Mouse (Mus musculus) layer of hippocampus, postnatal 25 days (tissue): ENCODE results near the gene Psma4. TPM values are rescaled to one million over a fixed set of nuclear protein-coding genes. Genes with fewer than 3 reads are reported as not detected.

ENCODE experiments used
- DNase-seq, 2 experiments: peaks; one replicate each; pipeline ENCODE4 v3.0.0; 2022; ENCODE audit warnings: mixed read lengths in 2 of 2, low spot score in 1 of 2; ENCODE audit errors: extremely low spot score in 1 of 2
- total RNA-seq, 2 experiments: library from RNA; stranded (reverse); gene quantifications; 2 replicates each; pipeline ENCODE4 v1.2.3; 2021

The Psma4 gene
- total RNA-seq, 2 experiments from 2014 or later = 130 to 137 TPM

DNA sequence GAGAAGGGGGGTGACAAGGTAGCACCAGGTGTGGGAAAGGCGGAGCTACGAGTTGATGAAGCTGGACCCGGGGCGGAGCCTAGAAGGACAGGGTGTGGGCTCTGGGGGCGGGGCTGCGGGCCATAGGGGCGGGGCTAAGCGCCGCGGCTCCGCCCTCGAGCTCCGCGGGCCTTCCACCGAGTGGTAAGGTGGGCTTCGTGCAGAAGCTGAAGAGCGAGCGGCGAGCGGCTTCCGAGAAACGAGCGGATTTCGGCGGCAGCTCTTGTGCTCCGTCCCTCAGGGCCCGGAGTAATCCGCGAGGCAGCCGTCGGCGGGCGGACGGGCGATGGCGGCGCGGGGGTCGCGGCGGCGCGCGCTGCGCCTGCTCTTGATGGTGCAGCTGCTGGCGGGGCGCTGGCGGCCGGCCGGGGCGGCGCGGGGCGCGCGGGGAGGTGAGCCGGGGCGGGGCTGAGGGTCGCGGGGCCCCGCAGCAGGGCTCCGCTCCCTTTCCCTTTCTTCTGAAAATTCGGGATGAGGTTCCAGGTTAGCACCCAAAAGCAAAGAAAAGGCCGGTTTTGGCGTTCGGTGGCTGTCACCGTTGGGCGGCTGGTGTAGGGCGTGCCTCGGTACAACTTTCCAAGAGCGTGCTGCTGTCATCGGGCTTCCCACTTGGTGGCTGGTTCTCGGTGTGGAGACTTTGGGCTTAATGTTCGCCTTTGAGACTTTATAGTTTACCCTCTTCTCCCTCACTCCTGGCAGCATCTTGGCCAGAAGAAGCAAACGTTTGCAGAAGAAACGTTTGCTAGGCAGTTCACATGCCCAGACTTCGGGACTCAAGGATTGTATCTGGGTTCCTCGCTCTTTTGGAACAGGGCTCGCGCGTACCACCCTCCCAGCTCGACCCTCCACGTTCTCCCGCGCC is 31.0 kb downstream of the Psma4 start:
- DNase-seq = peak; percentile 14 to 17

DNA sequence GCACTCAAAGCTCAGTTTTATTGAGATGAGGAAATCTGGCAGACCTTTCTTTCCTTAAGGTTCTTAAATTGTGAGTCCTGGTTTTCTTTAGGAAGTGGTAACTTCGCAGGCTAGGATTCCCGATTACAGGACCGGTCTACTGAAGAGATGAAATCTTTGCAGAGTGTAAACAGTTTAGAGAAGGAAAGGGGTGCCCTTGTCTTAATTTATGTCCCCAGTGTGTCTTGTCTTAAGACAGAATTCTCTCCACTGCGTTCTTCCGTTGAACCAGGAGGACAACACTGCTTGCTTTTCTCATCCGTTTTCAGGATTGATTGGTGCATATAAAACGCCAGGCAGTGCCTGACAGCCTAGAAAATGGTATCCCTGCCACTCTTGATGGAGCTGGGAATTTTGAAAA is 31.8 kb downstream of the Psma4 start:
- no peak for DNase-seq

DNA sequence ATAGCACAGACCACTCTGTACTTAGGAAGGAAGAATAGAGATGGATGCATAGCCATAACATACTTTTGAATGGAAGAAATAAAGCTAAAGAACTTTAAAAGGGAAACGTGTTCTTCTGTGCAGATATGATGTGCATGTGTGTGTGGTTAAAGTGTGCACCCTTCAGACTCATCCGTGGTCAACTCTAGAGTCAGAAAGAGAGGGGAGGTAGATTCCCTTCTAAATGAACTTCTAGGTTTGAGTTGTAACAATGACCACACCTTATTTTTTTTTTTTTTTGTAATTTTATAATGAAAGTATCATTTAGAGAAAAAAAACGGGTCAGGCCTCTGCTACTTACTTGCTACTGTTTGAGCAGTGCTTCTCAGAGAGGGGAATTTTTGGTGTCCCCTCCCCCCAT is 39.8 kb downstream of the Psma4 start:
- no peak for DNase-seq

DNA sequence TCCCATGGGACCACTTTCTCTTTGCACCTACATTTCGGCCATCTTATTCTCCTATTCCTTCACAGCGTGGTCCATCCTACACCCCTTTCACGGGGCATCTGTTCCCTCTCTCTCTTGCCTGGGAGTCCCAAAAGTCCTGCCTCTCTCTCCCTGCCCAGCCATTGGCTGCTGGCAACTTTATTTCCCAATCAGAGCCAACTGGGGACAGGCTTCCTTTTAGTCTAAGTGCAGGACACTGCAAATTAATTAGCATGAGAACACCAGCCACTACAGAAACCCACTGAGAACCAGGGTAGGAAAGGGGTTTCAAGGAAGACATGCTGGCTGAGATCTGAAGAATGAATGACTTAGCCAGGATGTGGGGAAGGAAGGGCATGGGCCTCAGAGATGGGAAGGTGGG is 43.8 kb downstream of the Psma4 start:
- no peak for DNase-seq

DNA sequence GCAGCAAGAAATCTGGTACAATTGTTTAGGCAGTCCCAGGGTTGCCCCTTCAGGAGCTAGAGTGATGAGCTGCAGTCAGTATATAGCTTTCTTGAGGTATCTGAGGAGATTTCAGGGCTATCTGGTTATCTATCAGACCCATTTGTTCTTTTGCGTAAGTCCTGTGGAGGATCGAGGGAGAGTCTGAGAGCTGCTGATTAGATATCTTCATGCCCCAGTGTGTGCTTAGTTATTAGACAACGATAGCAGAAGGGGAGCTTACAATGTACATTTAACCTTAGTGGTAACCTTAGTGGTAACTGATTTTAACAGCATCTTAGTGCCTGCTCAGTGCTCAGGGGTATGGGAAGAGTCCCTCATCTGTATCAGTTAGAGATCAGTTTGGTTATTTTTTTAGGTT is 45.1 kb downstream of the Psma4 start:
- no peak for DNase-seq

DNA sequence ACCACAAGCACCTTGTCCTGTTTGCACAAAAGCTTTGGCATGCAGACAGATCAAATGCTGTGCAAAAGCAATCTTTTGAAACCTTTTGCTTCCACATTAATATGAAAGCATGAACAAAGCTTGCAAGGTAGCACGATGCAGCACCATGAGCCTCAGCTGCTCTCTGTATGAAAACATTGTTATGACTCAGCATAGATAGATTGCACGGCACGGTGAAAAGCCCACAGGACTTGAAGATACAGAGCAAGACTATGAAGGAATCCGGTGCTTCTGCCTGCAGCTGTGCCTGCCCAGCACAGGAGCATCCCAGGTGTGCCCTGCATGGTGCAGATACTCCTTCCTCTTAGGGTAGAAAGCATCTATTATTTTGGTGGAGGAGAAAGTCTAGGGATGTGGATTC is 53.0 kb downstream of the Psma4 start:
- DNase-seq = no peak

Other genes starting within 250 kb of the Psma4 start
- gene Wdr61, start 216.3 kb upstream of the Psma4 start, total RNA-seq = 10 to 100 TPM; 57.7 to 61.0 TPM
- gene Crabp1, start 186.0 kb upstream of the Psma4 start, total RNA-seq = 1 to 10 TPM; 1.3 to 1.7 TPM
- gene Ireb2, start 87.0 kb upstream of the Psma4 start, total RNA-seq = 10 to 100 TPM; 48.9 to 54.1 TPM
- gene Hykk, start 33.5 kb upstream of the Psma4 start, total RNA-seq = 1 to 10 TPM; 2.1 to 2.5 TPM
- not detected for gene AY074887, start 208 bp downstream of the Psma4 start, total RNA-seq
- gene Chrna5, start 30.1 kb downstream of the Psma4 start, total RNA-seq = 10 to 100 TPM in 1 of 2 experiments, 1 to 10 TPM in 1; 10.0 TPM
- gene Chrna3, start 75.8 kb downstream of the Psma4 start, total RNA-seq = under 1 TPM; 0.28 to 0.34 TPM
- gene Chrnb4, start 98.0 kb downstream of the Psma4 start, total RNA-seq = under 1 TPM in 1 of 2 experiments, not detected in 1; 0.20 TPM
- gene Ube2q2, start 198.1 kb downstream of the Psma4 start, total RNA-seq = 10 to 100 TPM; 56.0 to 57.2 TPM